ENCODE assay signal across 23 mouse cellular contexts in genomic region chr1:132070659-132071058, GRCm38 (mm10).
"Had no signal": no experiment of that assay in that cellular context is flagged by ENCODE, and none has a peak within 500 bp of the region (broad histone marks: within the 10 kb centered on the region; RNA-seq: fewer than 3 reads in every experiment).

No protein-coding gene starts in this region.

- H3K9me3 ChIP-seq: heart, embryonic 12.5 days; hindbrain, embryonic 13.5 days; hindbrain, embryonic 15.5 days; kidney, embryonic 15.5 days; limb, embryonic 15.5 days; liver, embryonic 12.5 days had no signal

- DNase-seq: gastrocnemius, postnatal 14 days; gastrocnemius, postnatal 36 days; heart, adult 11 months; heart, adult 2 months; heart, postnatal 14 days; heart, postnatal 36 days; kidney, adult 11 months; kidney, adult 2 months; kidney, adult 9 months; kidney, postnatal 14 days; kidney, postnatal 36 days; layer of hippocampus, adult 9-11 months; layer of hippocampus, postnatal 36 days had no signal

- H3K27ac ChIP-seq: heart, adult 2 months; hindbrain, embryonic 13.5 days; hindbrain, embryonic 15.5 days; hindbrain, postnatal 0 days; kidney, embryonic 15.5 days; kidney, postnatal 0 days; limb, embryonic 15.5 days; liver, embryonic 12.5 days; liver, embryonic 14.5 days had no signal

- H3K4me2 ChIP-seq: heart, embryonic 12.5 days; hindbrain, embryonic 13.5 days; hindbrain, embryonic 15.5 days; kidney, embryonic 15.5 days; limb, embryonic 15.5 days; liver, embryonic 12.5 days had no signal

- H3K36me3 ChIP-seq: heart, embryonic 12.5 days; hindbrain, embryonic 13.5 days; hindbrain, embryonic 15.5 days; kidney, embryonic 15.5 days; limb, embryonic 15.5 days; liver, embryonic 12.5 days had no signal

- H3K4me3 ChIP-seq: heart, adult 2 months; heart, embryonic 12.5 days; hindbrain, embryonic 13.5 days; hindbrain, embryonic 15.5 days; kidney, embryonic 15.5 days; limb, embryonic 15.5 days; liver, embryonic 12.5 days had no signal

- H3K9ac ChIP-seq: heart, embryonic 12.5 days; hindbrain, embryonic 13.5 days; hindbrain, embryonic 15.5 days; kidney, embryonic 15.5 days; limb, embryonic 15.5 days; liver, embryonic 12.5 days; liver, embryonic 14.5 days had no signal

- ATAC-seq: hindbrain, postnatal 0 days; intestine, embryonic 16.5 days; liver, embryonic 12.5 days had no signal
